Mouse (Mus musculus) forebrain, embryonic 11.5 days (tissue): ENCODE measurements around the gene Tmigd1. TPM values are rescaled to one million over a fixed set of nuclear protein-coding genes. Genes with fewer than 3 reads are reported as not detected.

Experiments
- ATAC-seq: fragments of 200-750 bp; cut with Nextera tagmentation; replicated peaks from 2 replicates; pipeline ENCODE4 v1.8.0; 2017; ENCODE audit warnings: moderate TSS enrichment; ENCODE audit not compliant: low FRiP score
- DNase-seq: peaks from one replicate; pipeline ENCODE4 v3.0.0-alpha.2; 2017; ENCODE audit warnings: low spot score
- H3K27ac ChIP-seq: fragments of 300-500 bp; sonication (generic); 2 replicates; pipeline ENCODE4 v1.5.1; 2014; ENCODE audit warnings: low read depth, low read length
- H3K27me3 ChIP-seq: fragments of 300-500 bp; sonication (generic); 2 replicates; pipeline ENCODE4 v1.6.1; 2014; ENCODE audit warnings: mild to moderate bottlenecking, low read length, mixed read lengths; ENCODE audit not compliant: control insufficient read depth, insufficient read depth
- H3K36me3 ChIP-seq: fragments of 300-500 bp; sonication (generic); 2 replicates; pipeline ENCODE4 v1.6.1; 2014; ENCODE audit warnings: mild to moderate bottlenecking, low read length, moderate library complexity, mixed read lengths; ENCODE audit not compliant: control insufficient read depth, insufficient read depth
- H3K4me1 ChIP-seq: fragments of 300-500 bp; sonication (generic); replicated peaks from 2 replicates; pipeline ENCODE4 v1.6.1; 2014; ENCODE audit warnings: low read length, mixed read lengths; ENCODE audit not compliant: control insufficient read depth, insufficient read depth
- H3K4me2 ChIP-seq: fragments of 300-500 bp; sonication (generic); 2 replicates; pipeline ENCODE4 v1.6.1; 2014; ENCODE audit warnings: low read depth, mild to moderate bottlenecking, low read length, moderate library complexity, mixed read lengths; ENCODE audit not compliant: severe bottlenecking
- H3K4me3 ChIP-seq: fragments of 300-500 bp; sonication (generic); 2 replicates; pipeline ENCODE4 v1.5.1; 2014; ENCODE audit warnings: low read depth, low read length
- H3K9ac ChIP-seq: fragments of 300-500 bp; sonication (generic); 2 replicates; pipeline ENCODE4 v1.6.1; 2014; ENCODE audit warnings: low read length
- H3K9me3 ChIP-seq: fragments of 300-500 bp; sonication (generic); 2 replicates; pipeline ENCODE4 v1.6.1; 2016; ENCODE audit warnings: low read length, mixed read lengths; ENCODE audit not compliant: control insufficient read depth
- WGBS: fragments of 180-500 bp; shearing (Covaris S2); extraction: QIAGEN DNeasy Blood & Tissue Kit; methylation state at CpG from one replicate; pipeline ENCODE4 v1.1.7; 2014; 5-methylcytosine and 5-hydroxymethylcytosine counted together
- polyA plus RNA-seq: library from polyadenylated mRNA; unstranded; fragments of >200 nt; fragmentation: Nextera tagmentation; extraction: Ambion mirVana; gene quantifications from 2 replicates; pipeline ENCODE4 v1.2.1, GENCODE M21; 2014

Tmigd1 gene
- polyA plus RNA-seq, 1 experiment from 2014 or later, result not detected

DNA sequence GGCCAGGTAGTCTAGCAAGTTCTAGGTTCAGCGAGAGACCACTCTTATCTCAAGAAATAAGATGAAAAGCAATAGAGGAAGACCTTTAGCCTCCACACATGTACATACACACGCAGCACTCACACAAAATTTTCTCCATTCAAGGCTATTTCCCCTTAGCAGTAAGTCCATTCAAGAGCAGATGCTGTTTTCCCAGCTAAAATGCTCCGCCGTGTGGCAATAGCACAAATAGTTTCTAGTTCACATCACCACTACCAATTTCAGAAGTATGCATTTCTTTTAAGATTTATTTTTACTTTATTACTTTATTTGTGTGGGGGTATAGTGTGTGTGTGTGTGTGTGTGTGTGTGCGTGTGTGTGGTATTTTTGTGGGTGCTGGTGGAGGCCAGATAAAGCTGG, 34.6 kb downstream of the Tmigd1 start:
- H3K4me1 ChIP-seq, result no peaks in the 10 kb centered on the region
- H3K4me2 ChIP-seq, result no peak overlapping the region
- no peaks in the 10 kb centered on the region for H3K36me3 ChIP-seq
- no peak overlapping the region for H3K4me3 ChIP-seq
- no peak overlapping the region for H3K9ac ChIP-seq
- WGBS, result 85% methylated on average over 5 of the region's 5 CpGs
- H3K27me3 ChIP-seq, result no peaks in the 10 kb centered on the region
- DNase-seq, result no peak
- no peaks in the 10 kb centered on the region for H3K9me3 ChIP-seq
- ATAC-seq, result no peak
- H3K27ac ChIP-seq, result no peak overlapping the region

DNA sequence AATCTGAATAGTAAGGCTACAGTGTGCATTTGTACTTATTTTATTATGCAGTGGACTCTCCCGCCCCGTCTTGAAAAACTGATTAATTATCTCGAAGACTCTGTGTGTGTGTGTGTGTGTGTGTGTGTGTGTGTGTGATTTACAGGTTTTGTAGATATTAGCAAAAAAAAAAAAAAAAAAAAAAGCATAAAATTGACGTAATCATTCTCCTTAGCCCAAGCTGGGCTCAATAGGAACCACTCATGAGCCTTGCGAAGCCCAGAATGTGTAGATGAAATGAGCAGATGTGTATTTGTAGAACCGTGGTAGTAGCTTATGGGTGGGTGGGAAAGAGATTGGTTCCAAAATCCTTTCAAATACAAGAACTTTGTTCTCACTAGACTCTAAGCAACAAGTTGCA, 42.9 kb downstream of the Tmigd1 start:
- DNase-seq, result no peak
- H3K27me3 ChIP-seq, result no peaks in the 10 kb centered on the region
- H3K4me3 ChIP-seq, result peak overlapping the region; percentile 93
- H3K4me1 ChIP-seq, result peaks cover 3% of the 10 kb centered on the region; the same call in 1 of the 2 replicates
- H3K9ac ChIP-seq, result peak overlapping the region; percentile 86
- H3K9me3 ChIP-seq, result no peaks in the 10 kb centered on the region
- H3K36me3 ChIP-seq, result no peaks in the 10 kb centered on the region
- H3K4me2 ChIP-seq, result peak overlapping the region; percentile 60
- no peak for ATAC-seq
- H3K27ac ChIP-seq, result peak overlapping the region; percentile 25; the same call in 1 of the 2 replicates
- WGBS, result 70% methylated on average over 6 of the region's 6 CpGs

DNA sequence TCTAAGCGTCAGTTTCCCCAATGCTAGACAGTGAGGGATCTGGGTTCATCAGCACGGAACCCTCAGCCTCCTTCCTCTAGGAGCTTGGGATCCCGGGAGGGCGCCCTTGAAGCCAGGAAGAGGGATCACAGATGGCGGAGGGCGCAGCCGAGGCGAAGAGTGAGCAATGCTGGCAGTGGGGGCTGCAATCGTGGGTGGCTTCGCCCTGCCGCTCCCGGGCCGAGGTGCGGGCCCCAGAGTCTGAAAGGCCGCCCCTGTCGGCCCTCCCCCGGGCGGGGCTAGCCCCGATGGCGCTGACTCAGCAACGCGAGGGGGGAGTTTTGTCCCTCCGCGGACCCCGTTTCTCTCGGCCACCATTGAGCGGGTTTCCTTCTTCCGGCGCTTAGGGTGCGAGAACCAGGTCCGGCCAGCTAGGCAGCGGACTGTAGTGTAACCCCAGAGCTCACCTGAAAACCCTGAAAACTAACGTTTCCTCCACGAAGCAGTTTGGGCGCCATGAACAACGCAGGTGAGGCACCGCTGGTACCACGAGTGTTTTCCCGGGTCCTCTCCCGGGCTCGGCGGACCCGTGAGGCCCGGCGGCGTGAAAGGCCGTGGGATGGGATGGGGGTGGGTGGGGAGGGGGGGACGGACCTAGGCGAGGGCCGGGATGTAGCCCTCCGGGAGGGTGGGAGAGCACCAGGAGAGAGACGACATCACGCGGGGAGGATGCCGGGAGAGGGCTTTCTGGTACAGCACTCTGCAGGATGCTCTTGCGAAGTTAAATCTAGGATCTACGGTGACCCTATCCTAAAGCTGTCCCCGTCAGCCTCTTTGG, 43.6 kb downstream of the Tmigd1 start:
- WGBS, result under 1% methylated on average over 57 of the region's 58 CpGs
- H3K27me3 ChIP-seq, result no peaks in the 10 kb centered on the region
- no peaks in the 10 kb centered on the region for H3K9me3 ChIP-seq
- H3K9ac ChIP-seq, result peak overlapping the region; percentile 86
- H3K4me3 ChIP-seq, result peak overlapping the region; percentile 93
- peak; percentile 92 for ATAC-seq
- peaks cover 3% of the 10 kb centered on the region; the same call in 1 of the 2 replicates for H3K4me1 ChIP-seq
- H3K27ac ChIP-seq, result peak overlapping the region; percentile 25; the same call in 1 of the 2 replicates
- H3K4me2 ChIP-seq, result peak overlapping the region; percentile 60
- H3K36me3 ChIP-seq, result no peaks in the 10 kb centered on the region
- DNase-seq, result peak; percentile 94

DNA sequence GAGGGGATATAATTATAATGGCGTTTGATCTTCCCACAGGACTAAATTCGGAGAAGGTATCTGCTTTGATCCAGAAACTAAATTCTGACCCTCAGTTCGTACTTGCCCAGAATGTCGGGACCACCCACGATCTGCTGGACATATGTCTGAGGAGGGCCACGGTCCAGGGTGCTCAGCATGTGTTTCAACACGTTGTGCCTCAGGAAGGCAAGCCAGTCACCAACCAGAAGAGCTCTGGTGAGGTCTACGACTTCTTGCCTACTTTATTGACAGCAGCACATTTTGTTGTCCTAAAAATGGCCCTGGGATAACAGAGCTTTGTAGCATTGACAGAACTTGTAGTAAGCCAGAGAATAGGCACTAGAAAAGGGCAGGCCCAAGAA, 44.2 kb downstream of the Tmigd1 start:
- ATAC-seq (no peak), DNase-seq (peak; percentile 55)
- 3% methylated on average over 8 of the region's 8 CpGs for WGBS
- Histone ChIP-seq H3K27me3 (no peaks in the 10 kb centered on the region), H3K4me2 (peak overlapping the region; percentile 60), H3K27ac (no peak overlapping the region; the same call in 1 of the 2 replicates), H3K9ac (peak overlapping the region; percentile 86), H3K4me1 (peaks cover 3% of the 10 kb centered on the region; the same call in 1 of the 2 replicates), H3K36me3 (peaks cover under 1% of the 10 kb centered on the region), H3K9me3 (no peaks in the 10 kb centered on the region), H3K4me3 (peak overlapping the region; percentile 93)

DNA sequence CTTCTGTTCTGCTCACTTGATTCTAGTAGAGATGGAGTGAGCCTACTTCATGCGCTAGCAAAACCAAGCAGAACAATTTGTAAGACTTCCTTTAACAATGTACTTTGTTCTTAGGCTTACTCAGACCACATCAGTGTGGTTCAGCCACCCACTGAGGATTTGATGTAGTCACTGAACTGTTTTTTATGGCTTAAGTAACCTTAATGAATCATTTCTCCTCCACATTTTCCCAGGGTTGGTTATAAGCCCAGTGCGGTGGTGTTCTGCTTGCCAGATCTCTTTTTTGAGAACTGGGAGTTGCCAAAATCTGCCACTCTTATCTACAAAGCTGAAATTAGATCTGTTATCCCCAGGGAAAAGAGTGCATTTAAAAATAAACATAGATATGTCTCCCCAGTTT, 51.6 kb downstream of the Tmigd1 start:
- 90% methylated on average over 2 of the region's 2 CpGs for WGBS
- no peak overlapping the region for H3K4me3 ChIP-seq
- no peaks in the 10 kb centered on the region for H3K4me1 ChIP-seq
- H3K27ac ChIP-seq, result no peak overlapping the region
- no peak overlapping the region for H3K9ac ChIP-seq
- no peaks in the 10 kb centered on the region for H3K9me3 ChIP-seq
- no peak overlapping the region for H3K4me2 ChIP-seq
- H3K27me3 ChIP-seq, result no peaks in the 10 kb centered on the region
- no peak for DNase-seq
- peaks cover 6% of the 10 kb centered on the region for H3K36me3 ChIP-seq
- no peak for ATAC-seq

DNA sequence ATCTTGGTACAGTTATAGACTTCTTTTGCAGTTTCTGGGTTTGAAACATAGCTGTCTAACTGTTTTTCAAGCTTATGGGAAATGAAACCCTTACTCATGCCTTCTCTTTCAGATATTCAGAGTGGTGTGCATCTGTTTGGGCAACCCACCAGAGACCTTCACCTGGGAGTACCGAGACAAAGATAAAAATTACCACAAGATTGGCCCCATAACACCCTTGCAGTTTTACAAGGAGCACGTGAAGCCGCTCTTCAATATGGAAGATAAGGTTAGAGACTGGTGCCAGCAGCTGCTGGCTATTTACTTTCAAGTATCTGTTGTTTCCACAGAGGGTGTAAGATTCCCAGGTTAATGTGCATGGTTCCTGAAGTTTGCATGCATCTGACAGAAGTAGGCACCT, 63.7 kb downstream of the Tmigd1 start:
- Histone ChIP-seq H3K4me1 (no peaks in the 10 kb centered on the region), H3K9me3 (no peaks in the 10 kb centered on the region), H3K9ac (no peak overlapping the region), H3K27ac (no peak overlapping the region), H3K27me3 (no peaks in the 10 kb centered on the region), H3K4me2 (no peak overlapping the region), H3K36me3 (peaks cover 6% of the 10 kb centered on the region; the same call in 1 of the 2 replicates), H3K4me3 (no peak overlapping the region)
- DNase-seq, result no peak
- WGBS, result 91% methylated on average over 3 of the region's 3 CpGs
- no peak for ATAC-seq

Other genes with a start within 250 kb of the Tmigd1 start
- not detected in 2 replicates for gene Bhlha9, start 229.7 kb upstream of the Tmigd1 start, polyA plus RNA-seq
- gene Trarg1, start 222.4 kb upstream of the Tmigd1 start, polyA plus RNA-seq, result not detected in 2 replicates
- 26.5 and 27.2 TPM in 2 replicates for gene Gosr1, start 138.6 kb upstream of the Tmigd1 start, polyA plus RNA-seq
- gene Cpd, start 55.1 kb upstream of the Tmigd1 start, polyA plus RNA-seq, result 14.3 and 15.6 TPM in 2 replicates
- gene Blmh, start 22.6 kb downstream of the Tmigd1 start, polyA plus RNA-seq, result 167 and 174 TPM in 2 replicates
- 0.41 and 1.2 TPM in 2 replicates for gene Slc6a4, start 96.4 kb downstream of the Tmigd1 start, polyA plus RNA-seq
- 60.4 and 67.6 TPM in 2 replicates for gene Nsrp1, start 176.3 kb downstream of the Tmigd1 start, polyA plus RNA-seq